Mouse (Mus musculus): ENCODE data around the gene Gm20662.
"Not testable (repeated sequence)": the region's sequence is repeated elsewhere in the genome, so short reads cannot be mapped to it uniquely, and the experiment has no call there.

Gm20662 gene

GRCm38 (mm10) chr9:108003531-108003890 is 7.4 kb downstream of the Gm20662 start:
- CTCF ChIA-PET, result interaction anchor here (0.6 to 1.1 kb wide), 3 partner anchors 19 to 54 kb away, joined by 3 to 4 read pairs (median 3); partner anchors contain the start of gene Gmppb

GRCm38 (mm10) chr9:108008041-108008440 is 11.9 kb downstream of the Gm20662 start:
- CTCF ChIA-PET, result no interaction called here

- CTCF ChIA-PET, result interaction anchor here (0.6 kb wide), 1 partner anchor 10 kb away, joined by 3 read pairs; no protein-coding TSS in a partner anchor
Observed at GRCm38 (mm10) chr9:108010385-108010784, 14.2 kb downstream of the Gm20662 start.

- CTCF ChIA-PET, result not testable (repeated sequence)
Observed at GRCm38 (mm10) chr9:108013577-108013976, 17.4 kb downstream of the Gm20662 start.

GRCm38 (mm10) chr9:108017127-108017526 is 21.0 kb downstream of the Gm20662 start:
- CTCF ChIA-PET, result no interaction called here

- CTCF ChIA-PET, result no interaction called here
Observed at GRCm38 (mm10) chr9:108020741-108021140, 24.6 kb downstream of the Gm20662 start.

GRCm38 (mm10) chr9:108023216-108023615 is 27.1 kb downstream of the Gm20662 start:
- CTCF ChIA-PET, result no interaction called here

GRCm38 (mm10) chr9:108026584-108026983 is 30.4 kb downstream of the Gm20662 start:
- CTCF ChIA-PET, result interaction anchor here (1.2 kb wide), 1 partner anchor 23 kb away, joined by 4 read pairs; the partner anchor contains the start of gene Gmppb

GRCm38 (mm10) chr9:108027867-108028266 is 31.7 kb downstream of the Gm20662 start:
- CTCF ChIA-PET, result interaction anchor here (0.6 to 0.7 kb wide), 2 partner anchors 26 to 725 kb away, joined by 4 to 6 read pairs; no protein-coding TSS in a partner anchor

- CTCF ChIA-PET, result no interaction called here
Observed at GRCm38 (mm10) chr9:108032126-108032525, 36.0 kb downstream of the Gm20662 start.

- CTCF ChIA-PET, result interaction anchor here (0.7 to 1.1 kb wide), 3 partner anchors 9 to 141 kb away, joined by 3 to 4 read pairs (median 3); no protein-coding TSS in a partner anchor
Observed at GRCm38 (mm10) chr9:108035331-108036156, 39.4 kb downstream of the Gm20662 start.

- CTCF ChIA-PET, result interaction anchor here (0.6 kb wide), 2 partner anchors 9 to 265 kb away, joined by 3 to 4 read pairs; no protein-coding TSS in a partner anchor
Observed at GRCm38 (mm10) chr9:108044751-108045492, 48.8 kb downstream of the Gm20662 start.

- CTCF ChIA-PET, result interaction anchor here (0.7 kb wide), 1 partner anchor 102 kb away, joined by 4 read pairs; no protein-coding TSS in a partner anchor
Observed at GRCm38 (mm10) chr9:108046582-108046981, 50.4 kb downstream of the Gm20662 start.

- CTCF ChIA-PET, result interaction anchor here (0.6 kb wide), 1 partner anchor 627 kb away, joined by 3 read pairs; no protein-coding TSS in a partner anchor
Observed at GRCm38 (mm10) chr9:108047601-108048565, 51.7 kb downstream of the Gm20662 start.

- CTCF ChIA-PET, result interaction anchor here (0.6 to 1.2 kb wide), 3 partner anchors 23 to 626 kb away, joined by 3 to 4 read pairs (median 3); no protein-coding TSS in a partner anchor
Observed at GRCm38 (mm10) chr9:108048566-108048955, 52.4 kb downstream of the Gm20662 start.

- CTCF ChIA-PET, result interaction anchor here (0.5 to 1.2 kb wide), 3 partner anchors 23 to 422 kb away, joined by 3 to 4 read pairs (median 3); no protein-coding TSS in a partner anchor
Observed at GRCm38 (mm10) chr9:108049016-108049455, 52.9 kb downstream of the Gm20662 start, which contains the start of gene Gmppb. TSS of gene Gmppb (plus strand) at chr9:108049242.

GRCm38 (mm10) chr9:108049561-108050251 is 53.6 kb downstream of the Gm20662 start:
- CTCF ChIA-PET, result interaction anchor here (0.5 to 1.2 kb wide), 2 partner anchors 24 to 423 kb away, joined by 3 to 4 read pairs; no protein-coding TSS in a partner anchor

GRCm38 (mm10) chr9:108051184-108051930 is 55.2 kb downstream of the Gm20662 start:
- CTCF ChIA-PET, result interaction anchor here (1.2 to 1.6 kb wide), 2 partner anchors 16 to 87 kb away, joined by 3 to 4 read pairs; no protein-coding TSS in a partner anchor

GRCm38 (mm10) chr9:108051931-108052220 is 55.7 kb downstream of the Gm20662 start:
- CTCF ChIA-PET, result interaction anchor here (1.2 to 1.6 kb wide), 2 partner anchors 17 to 88 kb away, joined by 3 to 4 read pairs; no protein-coding TSS in a partner anchor
